Mouse (Mus musculus) olfactory bulb, adult 2 months (tissue): ENCODE results near the gene Zhx3.

Experiments used
- CTCF ChIP-seq: fragments of 200-500 bp; IDR thresholded peaks from 2 replicates; pipeline ENCODE4 v1.5.1; 2012; ENCODE audit warnings: low read depth, mild to moderate bottlenecking, low read length, moderate library complexity; ENCODE audit not compliant: insufficient read depth
- POLR2A ChIP-seq: fragments of 200-500 bp; IDR thresholded peaks from 2 replicates; pipeline ENCODE4 v1.6.1; 2012; ENCODE audit warnings: mild to moderate bottlenecking, low read depth, low read length, moderate library complexity; ENCODE audit not compliant: insufficient read depth

DNA sequence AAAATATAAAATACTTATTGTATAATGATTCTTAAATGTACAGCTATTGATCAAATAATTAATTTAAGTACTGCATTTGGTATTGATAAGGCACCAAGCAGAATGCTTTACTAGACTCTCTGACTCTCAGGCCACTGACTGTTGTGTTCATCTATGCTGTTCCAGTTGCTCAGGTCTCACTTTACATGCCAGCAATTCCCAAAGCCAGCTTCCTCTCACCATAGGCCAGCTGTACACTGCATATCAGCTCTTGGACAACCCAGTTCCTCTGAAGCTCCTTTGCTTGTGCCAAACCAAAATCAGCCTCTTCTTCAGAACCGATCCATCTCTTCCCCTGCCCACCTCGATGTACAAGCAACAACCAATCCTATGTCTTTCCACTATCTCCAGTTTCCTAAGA lies 24.6 kb downstream of the Zhx3 start:
- no peak for TF ChIP-seq POLR2A
- no peak for TF ChIP-seq CTCF
